Mouse (Mus musculus): ENCODE measurements around the gene Slc13a4.

Gene Slc13a4

DNA sequence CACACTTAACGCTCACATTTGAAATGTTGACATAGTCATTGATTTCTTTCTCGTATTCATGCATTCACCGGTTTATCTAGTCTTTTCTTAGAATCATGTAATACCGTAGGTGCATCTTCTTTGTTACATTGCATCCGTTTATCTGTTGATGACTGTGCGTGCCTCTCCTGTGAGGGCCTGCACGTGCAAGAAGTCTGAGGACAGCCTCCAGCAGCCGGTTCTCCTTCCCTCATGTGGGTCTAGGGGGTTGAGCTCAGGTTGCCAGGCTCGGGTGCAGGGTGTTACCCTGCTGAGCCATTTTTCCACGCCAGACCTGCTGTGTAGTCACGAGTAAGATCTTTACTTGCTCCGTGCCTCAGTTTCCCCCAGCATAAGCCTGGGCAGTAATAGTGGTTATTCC is 52.9 kb downstream of the Slc13a4 start:
- no peak for DNase-seq

DNA sequence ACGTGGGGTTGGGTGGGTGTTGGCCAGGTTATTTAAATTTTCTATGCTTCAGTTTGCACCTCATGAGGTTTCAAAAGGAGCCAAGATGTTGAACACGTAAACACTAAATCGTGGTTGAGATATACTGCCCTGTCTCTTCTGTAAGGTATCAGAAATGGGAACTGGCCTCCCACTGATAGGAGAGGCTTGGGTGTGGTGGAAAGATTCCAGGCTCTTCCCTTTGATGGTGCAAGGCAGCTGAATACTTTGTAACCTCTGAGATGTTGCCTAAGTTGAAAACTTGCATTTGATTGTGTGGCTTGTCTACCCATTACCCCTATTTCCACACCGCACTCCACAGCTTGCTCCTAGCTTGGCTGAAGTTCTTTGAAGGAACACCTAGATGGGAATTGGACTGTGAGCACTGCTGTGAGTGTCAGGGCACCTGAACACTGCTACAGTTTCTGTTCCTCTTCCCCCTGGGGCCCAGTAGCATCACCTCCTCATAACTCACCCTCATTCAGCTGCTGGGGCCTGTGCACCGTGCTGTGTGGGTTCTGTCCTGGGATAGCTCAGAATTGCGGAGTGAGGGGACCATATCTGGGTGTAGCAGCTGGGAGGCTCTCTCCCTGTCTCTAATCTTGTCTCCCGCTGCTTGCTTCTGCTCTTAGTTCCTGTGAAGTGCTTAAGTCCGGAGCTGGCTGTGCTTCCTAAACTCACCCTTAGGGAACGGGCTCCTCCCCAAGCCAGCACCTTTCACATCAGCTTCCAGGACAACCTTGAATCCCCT is 53.6 kb downstream of the Slc13a4 start:
- peak; percentile 57 to 67 for DNase-seq

DNA sequence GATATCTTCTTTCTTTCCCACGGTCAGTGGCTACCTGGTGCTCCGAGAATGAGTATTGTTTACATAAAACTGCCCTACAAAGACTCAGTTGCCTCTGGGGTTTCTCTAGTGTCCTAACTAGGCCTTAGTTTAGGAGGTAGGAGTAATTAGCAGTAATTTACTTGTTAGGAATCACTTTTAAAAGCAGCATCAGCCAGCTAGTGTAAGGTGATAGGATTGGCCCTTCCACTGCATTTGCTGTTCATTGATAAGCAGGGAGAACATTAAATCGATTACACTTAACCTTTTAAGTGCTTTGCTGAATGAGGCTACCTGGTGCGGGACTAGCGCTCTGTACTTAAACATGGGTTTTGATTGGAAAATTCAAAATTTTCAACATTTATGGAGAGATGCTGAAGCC is 54.5 kb downstream of the Slc13a4 start:
- DNase-seq: no peak

DNA sequence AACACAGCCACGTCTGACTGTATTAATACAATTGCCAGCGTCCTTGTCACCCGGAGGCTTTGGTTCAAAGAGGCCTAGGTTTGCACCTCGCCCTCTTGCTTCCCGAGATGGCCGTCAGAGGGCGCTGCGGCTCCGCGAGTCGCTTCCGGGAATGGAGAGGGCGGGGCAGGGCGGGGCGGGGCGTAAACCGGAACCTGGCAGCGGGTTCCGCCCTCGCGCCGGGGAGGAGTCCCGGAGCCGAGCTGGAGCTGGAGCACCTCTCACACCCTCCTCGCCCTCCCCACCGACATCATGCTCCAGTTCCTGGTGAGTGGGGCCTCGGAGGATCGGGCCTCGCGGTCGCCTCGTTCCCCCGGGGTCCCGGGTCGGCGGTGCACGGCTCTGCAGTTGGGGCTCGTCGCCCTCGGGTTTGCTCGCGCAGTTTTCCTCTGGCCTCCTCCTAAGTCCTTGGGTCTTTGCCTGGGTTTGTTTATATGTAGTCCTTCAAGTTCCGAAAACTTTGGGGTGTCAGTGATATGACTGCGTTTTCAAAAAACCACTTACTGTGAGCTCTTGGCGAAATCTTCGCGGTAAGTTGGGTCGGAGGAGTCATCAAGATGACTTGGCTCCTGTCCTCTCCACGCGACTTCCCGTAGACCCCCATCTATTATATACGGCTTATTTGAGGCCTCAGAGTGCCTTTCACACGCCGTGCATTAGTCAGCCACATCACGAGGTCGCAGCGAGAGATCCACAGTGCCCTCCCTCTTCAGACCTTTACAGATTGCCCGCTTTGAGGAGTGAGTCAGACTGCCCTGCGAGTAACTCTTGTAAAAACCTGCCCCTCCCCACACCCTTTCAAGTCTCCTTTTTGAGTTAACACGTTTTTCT is 55.2 kb downstream of the Slc13a4 start:
- peak; percentile 90 to 91 for DNase-seq

DNA sequence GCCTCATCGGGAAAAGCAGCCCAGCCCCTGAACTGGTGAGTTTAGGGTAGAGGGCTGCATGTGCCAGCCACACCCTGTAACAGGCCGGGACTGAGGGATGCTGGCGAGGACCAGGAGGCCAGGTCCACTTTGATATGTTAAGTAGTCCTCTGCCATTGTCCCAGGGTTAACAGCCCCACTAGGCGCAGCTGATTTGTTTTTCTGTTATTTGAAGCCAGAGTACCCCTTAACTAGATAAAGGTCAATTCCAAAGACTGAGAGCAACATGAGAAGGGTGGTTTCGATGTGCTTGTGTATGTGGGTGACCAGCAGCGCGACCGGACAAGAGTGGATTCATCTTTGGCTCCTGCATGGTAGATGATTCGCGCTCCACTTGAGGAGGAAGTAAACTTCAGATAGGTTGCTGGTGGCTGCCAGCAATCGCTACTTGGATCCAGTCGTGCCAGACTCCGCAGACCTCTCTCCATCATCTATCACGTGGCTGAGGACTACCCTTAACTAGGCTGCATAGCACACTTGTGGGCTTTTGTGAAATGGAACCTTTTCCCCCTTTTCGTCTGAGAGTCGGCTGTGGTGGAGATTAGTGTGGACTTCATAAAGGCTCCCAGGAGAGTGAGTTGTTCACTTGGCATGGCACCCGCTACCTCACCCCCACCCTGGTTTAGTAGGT is 56.0 kb downstream of the Slc13a4 start:
- DNase-seq: no peak

DNA sequence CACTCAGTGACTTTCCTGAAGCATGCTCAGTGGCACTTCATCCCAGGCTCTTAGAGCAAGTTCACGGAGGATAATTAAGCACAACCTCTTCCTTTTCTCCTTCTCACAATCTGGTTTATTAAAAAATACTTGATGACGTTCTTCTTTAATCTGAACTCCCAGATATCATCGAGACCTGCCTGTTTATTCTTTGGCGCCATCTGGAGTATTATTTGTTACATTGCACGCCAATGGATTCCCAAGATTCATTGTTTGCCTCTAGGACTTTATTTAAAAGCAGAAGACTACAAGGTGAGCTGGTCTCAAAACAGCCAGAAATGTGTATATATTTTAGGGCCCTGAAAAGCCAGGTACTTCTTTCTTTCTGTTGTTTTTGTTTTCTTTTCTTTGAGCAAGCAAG is 62.8 kb downstream of the Slc13a4 start:
- peak; percentile 15 to 24 for DNase-seq

DNA sequence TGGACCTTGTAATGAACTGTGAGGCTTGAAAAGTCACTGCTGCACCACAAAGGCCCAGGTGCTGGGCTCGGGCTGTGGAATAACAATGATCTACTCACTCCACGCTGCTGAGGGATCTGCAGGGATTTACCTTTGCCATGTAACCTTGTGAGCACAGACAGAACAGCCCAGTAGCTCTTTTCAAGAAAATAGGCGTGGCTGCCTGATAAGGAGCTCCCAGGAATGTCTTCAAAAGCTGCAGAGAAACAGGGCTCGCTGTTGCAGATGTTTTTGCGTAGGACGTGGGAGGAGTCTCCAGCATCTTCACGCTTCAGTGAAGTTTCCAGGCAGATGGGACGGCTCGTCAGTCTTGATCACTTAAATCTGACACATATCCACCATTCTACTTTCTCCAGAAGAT is 63.9 kb downstream of the Slc13a4 start:
- DNase-seq: no peak

DNA sequence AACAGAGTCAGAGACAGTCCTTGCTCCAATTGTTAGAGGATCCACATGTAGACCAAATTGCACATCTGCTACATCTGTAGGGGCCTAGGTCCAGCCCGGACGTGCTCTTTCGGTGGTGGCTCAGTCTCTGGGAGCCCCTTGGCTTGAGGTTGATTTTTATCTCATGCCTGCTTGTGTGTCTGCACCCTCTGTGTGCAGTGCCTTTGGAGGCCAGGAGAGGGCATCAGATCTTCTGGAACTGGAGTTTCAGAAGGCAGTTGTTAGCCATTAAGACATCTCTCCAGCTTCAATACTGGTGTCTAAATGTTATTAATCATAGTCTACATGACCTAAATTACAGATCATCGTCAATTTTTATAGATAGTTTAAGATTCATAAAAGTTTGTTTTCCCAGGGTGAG is 64.7 kb downstream of the Slc13a4 start:
- DNase-seq: no peak

DNA sequence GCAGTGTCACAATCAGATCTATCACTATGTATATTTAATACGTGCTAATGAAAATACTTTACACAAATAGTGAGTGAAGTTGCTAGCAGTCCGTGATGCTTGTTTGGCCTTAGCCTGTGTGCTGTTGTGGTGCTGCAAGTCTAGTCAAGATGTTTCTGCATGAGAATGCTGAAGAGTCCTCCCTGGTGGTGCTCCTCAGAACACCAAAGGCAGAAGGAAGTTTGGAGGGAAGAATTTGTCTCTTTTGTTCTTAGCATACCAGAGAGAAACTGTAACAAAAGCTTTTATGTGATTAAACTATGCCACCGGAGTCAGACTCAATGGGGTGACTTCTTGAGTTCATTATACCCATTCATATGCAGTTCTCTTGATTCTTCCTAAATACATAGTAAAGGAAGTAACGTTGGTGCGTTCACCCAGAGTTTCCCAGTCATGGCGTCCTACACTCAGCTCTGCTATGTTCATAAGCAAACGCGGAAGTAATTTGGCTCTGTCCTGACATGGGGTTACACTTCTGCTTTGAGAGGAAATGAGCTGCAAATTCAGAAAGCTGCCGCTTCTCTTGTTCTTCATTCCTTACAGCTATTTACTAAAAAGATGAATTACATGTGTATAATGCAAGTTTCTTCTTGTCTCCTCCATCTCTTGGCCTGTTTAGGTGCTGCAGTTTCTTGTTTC is 71.7 kb downstream of the Slc13a4 start:
- no peak for DNase-seq

DNA sequence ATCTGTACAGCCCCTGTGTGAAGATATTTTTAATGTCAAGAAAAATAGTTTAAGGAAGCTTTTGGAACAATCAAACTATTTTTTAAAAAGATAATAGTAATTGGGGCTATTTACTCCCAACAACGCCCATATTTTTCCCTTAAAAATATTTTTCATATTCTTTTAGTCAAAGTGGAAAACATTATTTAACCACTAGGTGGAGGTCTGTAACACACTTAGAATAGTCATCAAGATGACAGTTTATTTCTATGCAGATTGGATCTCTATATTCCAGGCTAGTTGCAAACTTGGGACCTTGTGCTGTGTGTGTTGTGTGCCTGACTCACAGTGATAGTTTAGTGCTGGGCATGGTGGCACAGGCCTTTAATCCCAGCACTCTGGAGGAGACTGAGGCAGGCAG is 78.5 kb downstream of the Slc13a4 start:
- no peak for DNase-seq

DNA sequence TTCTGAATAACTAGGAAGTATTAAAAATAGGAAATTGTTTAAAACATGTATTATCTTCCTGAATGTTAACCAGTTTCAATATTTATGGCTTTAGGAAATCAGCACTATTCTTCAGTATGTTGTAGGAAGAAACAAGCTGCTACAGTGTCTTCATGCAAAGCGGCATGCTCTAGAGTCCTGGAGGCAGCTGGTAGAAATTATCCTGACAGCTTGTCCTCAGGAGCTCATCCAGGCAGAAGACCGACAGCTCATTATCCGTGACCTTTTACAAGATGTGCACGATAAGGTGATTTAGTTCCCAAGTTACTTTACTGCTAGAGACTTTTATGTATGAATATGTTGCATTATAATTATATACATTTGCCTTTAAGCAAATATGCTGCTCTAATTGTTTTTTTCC is 82.2 kb downstream of the Slc13a4 start:
- no peak for DNase-seq
